Mouse (Mus musculus) forebrain, embryonic 14.5 days (tissue): ENCODE measurements at regions not wholly inside any gene's neighbourhood (a gene's known extent, or its start where the extent isn't known, plus 50 kb on each side); places are given as distances from the start of the nearest gene placed in this dataset.

Experiments
- ATAC-seq: fragments of 200-750 bp; cut with Nextera tagmentation; 2 replicates; pipeline ENCODE4 v1.8.0; 2017; ENCODE audit warnings: mild to moderate bottlenecking, moderate library complexity
- DNase-seq: peaks from one replicate; pipeline ENCODE4 v3.0.0-alpha.2; 2015; ENCODE audit warnings: low spot score
- H3K27ac ChIP-seq: fragments of 300-500 bp; sonication (generic); 2 replicates; pipeline ENCODE4 v1.5.1; 2014; ENCODE audit warnings: low read depth, mild to moderate bottlenecking, control low read depth, low read length, moderate library complexity
- H3K27me3 ChIP-seq: fragments of 300-500 bp; sonication (generic); replicated peaks from 2 replicates; pipeline ENCODE4 v1.6.1; 2014; ENCODE audit warnings: low read length, control low read depth, mixed read lengths; ENCODE audit not compliant: control insufficient read depth, insufficient read depth
- H3K36me3 ChIP-seq: fragments of 300-500 bp; sonication (generic); 2 replicates; pipeline ENCODE4 v1.6.1; 2014; ENCODE audit warnings: low read length, control low read depth; ENCODE audit not compliant: control insufficient read depth, insufficient read depth
- H3K4me1 ChIP-seq: fragments of 300-500 bp; sonication (generic); 2 replicates; pipeline ENCODE4 v1.6.1; 2014; ENCODE audit warnings: antibody characterized with exemption, low read length, control low read depth; ENCODE audit not compliant: control insufficient read depth, insufficient read depth
- H3K4me2 ChIP-seq: fragments of 300-500 bp; sonication (generic); 2 replicates; pipeline ENCODE4 v1.6.1; 2014; ENCODE audit warnings: mild to moderate bottlenecking, control low read depth, low read length
- H3K4me3 ChIP-seq: fragments of 300-500 bp; sonication (generic); 2 replicates; pipeline ENCODE4 v1.5.1; 2014; ENCODE audit warnings: low read depth, low read length, control low read depth
- H3K9ac ChIP-seq: fragments of 300-500 bp; sonication (generic); 2 replicates; pipeline ENCODE4 v1.6.1; 2014; ENCODE audit warnings: mild to moderate bottlenecking, low read length, control low read depth, moderate library complexity
- H3K9me3 ChIP-seq: fragments of 300-500 bp; sonication (generic); replicated peaks from 2 replicates; pipeline ENCODE4 v1.6.1; 2016; ENCODE audit warnings: low read length, control low read depth, mixed read lengths; ENCODE audit not compliant: control insufficient read depth
- WGBS: fragments of 180-500 bp; shearing (Covaris S2); extraction: QIAGEN DNeasy Blood & Tissue Kit; methylation state at CpG from one replicate; pipeline ENCODE4 v1.1.7; 2014; 5-methylcytosine and 5-hydroxymethylcytosine counted together

DNA sequence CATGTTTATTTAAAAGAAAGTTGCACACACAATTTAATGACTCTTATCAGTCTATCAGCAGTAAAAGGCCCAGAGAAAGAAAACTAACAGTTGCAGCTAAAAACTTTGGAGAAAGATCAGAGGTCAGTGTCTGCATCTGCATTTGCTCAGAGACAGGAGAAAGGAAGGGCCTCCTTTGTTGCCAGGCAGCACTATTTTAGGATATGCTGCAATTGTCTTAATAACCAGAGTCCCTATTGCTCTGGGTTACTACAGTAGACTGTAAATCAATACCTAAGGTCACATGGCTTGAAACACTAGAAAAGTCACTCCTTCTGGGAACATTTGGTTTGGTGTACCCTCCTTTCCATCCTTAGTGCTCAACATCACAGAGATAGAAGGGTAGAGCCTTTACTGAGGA lies 175.7 kb downstream of the Hdgfl1 start:
- no peaks in the 10 kb centered on the region for H3K27me3 ChIP-seq
- H3K36me3 ChIP-seq: no peaks in the 10 kb centered on the region
- H3K4me2 ChIP-seq: no peak overlapping the region
- H3K27ac ChIP-seq: no peak overlapping the region
- no peak overlapping the region for H3K9ac ChIP-seq
- H3K4me3 ChIP-seq: no peak overlapping the region
- 0 out of 2 replicates have a peak, but pooled peaks cover 7% of the 10 kb centered on the region for H3K9me3 ChIP-seq
- no peaks in the 10 kb centered on the region for H3K4me1 ChIP-seq
- DNase-seq: no peak
- ATAC-seq: 0 out of 2 replicates have a peak, but pooled peaks have one; percentile 23

DNA sequence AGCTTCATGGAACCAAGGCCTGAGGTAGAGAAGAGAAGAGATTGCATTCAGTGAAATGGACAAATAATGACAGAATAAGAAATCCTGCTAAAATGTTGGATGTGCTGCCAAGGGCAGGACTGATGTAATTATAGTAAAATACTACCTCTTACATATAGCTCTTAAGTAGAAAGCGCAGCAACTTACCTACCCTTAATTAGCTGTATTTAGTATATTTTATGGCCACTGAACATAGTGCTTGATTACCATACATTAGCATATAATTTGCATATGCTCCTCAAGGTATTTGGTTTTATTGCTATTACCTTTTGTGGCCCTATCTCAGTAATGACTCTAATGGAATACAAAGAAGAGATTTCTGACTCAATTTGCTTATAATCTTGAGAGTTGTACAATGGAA lies 176.2 kb downstream of the Hdgfl1 start:
- no peak overlapping the region for H3K27ac ChIP-seq
- H3K36me3 ChIP-seq: no peaks in the 10 kb centered on the region
- no peaks in the 10 kb centered on the region for H3K27me3 ChIP-seq
- H3K4me1 ChIP-seq: no peaks in the 10 kb centered on the region
- H3K9ac ChIP-seq: no peak overlapping the region
- H3K9me3 ChIP-seq: 0 out of 2 replicates have a peak, but pooled peaks cover 4% of the 10 kb centered on the region
- WGBS: 28% methylated on average over 1 of the region's 1 CpGs
- H3K4me3 ChIP-seq: no peak overlapping the region
- H3K4me2 ChIP-seq: no peak overlapping the region
- ATAC-seq: peak; percentile 91
- peak; percentile 42 for DNase-seq

DNA sequence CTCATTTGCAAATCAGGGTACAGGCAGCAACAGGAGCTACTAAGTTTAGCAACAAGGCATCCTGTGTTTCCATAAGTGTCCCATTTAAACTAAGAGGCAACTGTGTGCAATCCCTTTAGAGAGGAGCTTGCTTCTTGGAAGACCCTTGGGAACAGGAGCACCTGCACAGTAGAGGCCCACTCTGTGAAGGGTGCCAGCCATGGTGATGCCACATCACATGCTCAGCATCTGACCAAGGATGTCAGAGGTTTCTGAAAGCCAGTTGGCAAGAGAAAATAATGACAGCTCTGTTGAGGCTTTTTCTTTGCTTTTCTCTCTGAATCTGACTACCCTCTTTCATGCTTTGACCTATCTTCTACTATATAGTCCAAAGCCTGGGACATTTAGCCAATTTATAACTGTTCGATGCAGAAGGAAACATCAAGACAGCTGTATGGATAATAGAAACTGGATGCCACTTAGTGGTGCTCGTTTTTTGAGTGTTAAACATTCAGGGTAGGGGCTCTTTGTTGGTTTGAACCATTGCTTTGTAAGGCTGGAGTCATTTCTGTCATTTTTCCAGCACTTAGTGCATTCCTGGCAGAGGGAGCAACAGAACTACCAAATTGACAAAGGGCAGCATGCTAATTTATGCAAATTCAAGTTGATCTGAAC lies 193.9 kb downstream of the Hdgfl1 start:
- ATAC-seq: peak; percentile 86
- no peaks in the 10 kb centered on the region for H3K36me3 ChIP-seq
- H3K9ac ChIP-seq: no peak overlapping the region
- 5% methylated on average over 2 of the region's 2 CpGs for WGBS
- H3K9me3 ChIP-seq: no peaks in the 10 kb centered on the region
- H3K27me3 ChIP-seq: no peaks in the 10 kb centered on the region
- peaks cover 12% of the 10 kb centered on the region for H3K4me1 ChIP-seq
- peak overlapping the region; percentile 44; the same call in 1 of the 2 replicates for H3K27ac ChIP-seq
- peak; percentile 83 for DNase-seq
- H3K4me2 ChIP-seq: no peak overlapping the region
- H3K4me3 ChIP-seq: no peak overlapping the region

DNA sequence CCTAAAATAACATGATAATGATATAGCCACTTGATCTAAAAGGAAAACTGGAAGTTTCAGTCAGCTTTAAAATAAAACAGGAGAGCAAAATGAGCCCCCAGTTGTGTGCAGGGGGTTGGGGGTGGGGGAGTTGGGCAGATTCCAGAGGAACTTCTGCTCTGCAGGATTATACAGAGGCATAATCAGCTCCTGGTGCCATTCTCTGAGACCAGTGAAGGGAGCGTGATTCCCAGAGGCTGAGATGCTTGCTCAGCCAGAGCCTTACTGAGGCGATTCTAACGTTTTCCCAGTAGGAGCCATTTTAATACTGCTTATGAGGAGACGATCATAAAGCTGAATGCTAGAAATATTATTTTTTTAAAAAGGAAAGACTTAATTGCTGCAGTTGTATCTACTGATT lies 200.5 kb downstream of the Hdgfl1 start:
- 10% methylated on average over 4 of the region's 4 CpGs for WGBS
- H3K27me3 ChIP-seq: no peaks in the 10 kb centered on the region
- peak; percentile 89 for ATAC-seq
- no peaks in the 10 kb centered on the region for H3K36me3 ChIP-seq
- H3K4me1 ChIP-seq: 0 out of 2 replicates have a peak, but pooled peaks cover 4% of the 10 kb centered on the region
- no peak overlapping the region for H3K4me3 ChIP-seq
- no peak overlapping the region for H3K4me2 ChIP-seq
- peak; percentile 74 for DNase-seq
- no peak overlapping the region for H3K27ac ChIP-seq
- no peak overlapping the region for H3K9ac ChIP-seq
- no peaks in the 10 kb centered on the region for H3K9me3 ChIP-seq

DNA sequence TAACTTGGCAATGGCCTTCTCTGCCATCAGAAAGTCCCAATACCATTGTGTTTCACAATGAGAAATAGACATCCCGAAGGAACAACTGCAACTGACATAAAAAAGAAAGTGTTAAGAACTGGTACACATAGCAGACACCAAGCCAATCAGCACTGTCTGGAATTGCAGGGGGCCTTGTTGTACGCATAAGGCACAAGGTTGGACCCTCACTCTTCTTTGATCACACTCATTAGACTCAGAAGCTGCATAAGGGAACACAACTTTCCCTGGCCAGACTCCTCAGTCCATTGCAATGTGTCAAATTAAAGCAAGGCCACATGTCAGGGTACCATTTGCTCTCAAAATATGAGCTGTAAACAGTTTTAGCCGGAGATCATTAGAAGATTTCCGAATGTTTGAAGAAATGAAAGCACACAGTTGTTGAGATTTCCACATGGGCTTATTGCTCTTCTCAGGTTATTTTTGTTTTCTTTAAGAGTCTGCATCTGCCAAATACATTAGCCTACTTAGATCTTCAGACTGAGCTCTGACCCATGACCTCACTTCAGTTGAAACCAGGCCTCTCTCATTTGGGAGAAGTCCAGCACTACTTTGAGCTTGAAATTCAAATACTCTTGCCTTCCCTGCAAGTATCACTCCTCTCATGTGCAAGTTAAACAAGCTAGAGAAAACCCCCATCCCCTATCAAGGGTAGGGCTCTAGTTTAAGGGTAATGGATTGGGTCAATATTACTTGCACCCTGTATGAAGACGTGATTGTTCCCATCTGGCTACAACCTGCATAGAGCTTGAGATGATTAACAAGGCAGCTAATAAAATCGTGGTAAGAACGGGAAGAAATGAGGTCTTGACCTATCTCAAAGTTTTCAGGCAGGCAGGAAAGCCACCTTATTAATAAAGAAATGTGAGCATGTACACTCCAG lies 204.8 kb downstream of the Hdgfl1 start:
- Histone ChIP-seq H3K4me3 (no peak overlapping the region), H3K9ac (no peak overlapping the region), H3K36me3 (no peaks in the 10 kb centered on the region), H3K9me3 (no peaks in the 10 kb centered on the region), H3K27ac (no peak overlapping the region), H3K4me1 (0 out of 2 replicates have a peak, but pooled peaks cover 4% of the 10 kb centered on the region), H3K4me2 (no peak overlapping the region), H3K27me3 (no peaks in the 10 kb centered on the region)
- WGBS: 89% methylated on average over 7 of the region's 7 CpGs
- ATAC-seq (no peak), DNase-seq (no peak)

DNA sequence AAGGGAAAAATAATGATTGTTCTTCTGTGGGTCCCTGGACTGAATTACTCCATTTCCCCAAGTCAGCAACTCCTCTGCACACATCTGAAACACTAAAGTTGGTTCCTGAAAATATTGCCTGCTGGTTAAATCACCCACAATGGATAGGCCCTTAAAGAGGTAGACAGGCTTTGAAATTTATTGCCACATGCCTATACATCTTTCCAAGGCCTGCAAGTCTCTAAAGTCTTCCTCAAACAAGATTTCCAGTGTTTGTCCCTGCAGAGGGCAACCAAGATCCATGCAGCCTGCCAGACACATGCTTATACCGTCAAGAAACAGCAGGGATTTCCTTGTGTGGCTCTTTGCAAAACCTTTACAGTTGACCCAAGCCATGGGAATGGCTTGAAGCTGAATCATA lies 211.6 kb downstream of the Hdgfl1 start:
- Histone ChIP-seq H3K27ac (no peak overlapping the region), H3K9me3 (no peaks in the 10 kb centered on the region), H3K4me2 (no peak overlapping the region), H3K4me1 (no peaks in the 10 kb centered on the region), H3K9ac (no peak overlapping the region), H3K27me3 (no peaks in the 10 kb centered on the region), H3K36me3 (no peaks in the 10 kb centered on the region), H3K4me3 (no peak overlapping the region)
- peak; percentile 41 for DNase-seq
- WGBS: 37% methylated on average over 1 of the region's 1 CpGs
- ATAC-seq: no peak

DNA sequence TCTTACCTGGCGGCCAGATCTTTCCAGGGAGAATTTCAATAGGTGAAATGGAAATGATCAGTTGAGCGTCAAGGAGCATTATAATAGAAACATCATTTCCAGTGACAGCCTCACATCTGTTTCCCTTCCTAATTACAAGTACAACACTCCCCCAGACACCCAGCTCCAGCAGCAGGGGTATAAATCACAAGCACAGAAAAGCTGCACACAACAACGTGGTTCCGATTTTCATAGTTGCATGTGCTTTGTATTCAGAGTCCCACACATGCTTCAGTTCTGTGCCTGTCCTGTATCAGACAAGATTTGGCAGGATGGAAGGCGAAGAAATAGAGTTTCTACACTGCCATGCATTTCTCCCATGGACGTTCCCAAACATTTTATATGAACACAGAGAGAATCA lies 215.7 kb downstream of the Hdgfl1 start:
- H3K4me1 ChIP-seq: no peaks in the 10 kb centered on the region
- WGBS: 73% methylated on average over 6 of the region's 6 CpGs
- no peak for ATAC-seq
- no peaks in the 10 kb centered on the region for H3K27me3 ChIP-seq
- no peak for DNase-seq
- H3K27ac ChIP-seq: no peak overlapping the region
- no peak overlapping the region for H3K4me2 ChIP-seq
- no peak overlapping the region for H3K9ac ChIP-seq
- H3K4me3 ChIP-seq: no peak overlapping the region
- no peaks in the 10 kb centered on the region for H3K36me3 ChIP-seq
- H3K9me3 ChIP-seq: no peaks in the 10 kb centered on the region

DNA sequence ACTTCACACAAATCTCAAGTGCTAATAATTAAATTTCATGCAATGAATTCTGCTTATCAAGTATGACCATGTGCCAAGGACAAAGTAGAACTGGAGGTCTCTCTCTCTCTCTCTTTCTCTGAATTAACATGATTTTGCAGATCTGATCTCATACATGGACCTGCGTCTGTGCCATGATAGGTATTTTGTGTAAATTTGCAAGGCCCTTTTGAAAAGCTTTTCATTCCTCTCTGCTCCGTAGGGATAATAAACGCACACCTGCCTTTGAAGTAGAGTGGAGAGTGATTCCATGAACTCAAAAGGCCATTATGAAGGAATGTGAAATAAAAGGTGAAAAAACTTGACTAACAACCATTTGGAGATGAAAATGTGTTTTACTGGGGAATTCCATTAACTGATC lies 217.8 kb downstream of the Hdgfl1 start:
- H3K9me3 ChIP-seq: no peaks in the 10 kb centered on the region
- no peak overlapping the region for H3K4me2 ChIP-seq
- no peaks in the 10 kb centered on the region for H3K36me3 ChIP-seq
- ATAC-seq (no peak), DNase-seq (no peak)
- no peak overlapping the region for H3K4me3 ChIP-seq
- no peak overlapping the region for H3K27ac ChIP-seq
- H3K9ac ChIP-seq: no peak overlapping the region
- no peaks in the 10 kb centered on the region for H3K27me3 ChIP-seq
- no peaks in the 10 kb centered on the region for H3K4me1 ChIP-seq
- WGBS: 74% methylated on average over 3 of the region's 3 CpGs

DNA sequence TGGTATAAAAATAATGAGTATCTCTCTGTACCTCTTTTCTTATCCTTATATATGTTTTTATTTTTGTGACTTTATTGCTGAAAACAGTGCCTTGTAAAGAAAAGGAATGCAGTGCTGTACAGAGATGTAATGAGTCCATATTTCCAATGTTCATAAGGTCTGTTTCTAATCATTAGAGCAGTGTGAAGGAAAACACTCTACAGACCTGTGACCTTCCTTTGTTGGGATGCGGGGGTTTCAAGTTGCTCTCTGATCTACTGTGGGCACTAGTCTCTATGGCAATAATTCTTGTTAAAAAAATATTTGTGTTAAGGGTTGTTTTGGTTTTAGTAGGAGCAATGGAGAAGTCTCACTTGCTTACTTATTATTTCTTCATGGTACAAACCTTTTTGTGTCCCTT lies 231.0 kb downstream of the Hdgfl1 start:
- H3K36me3 ChIP-seq: no peaks in the 10 kb centered on the region
- no peak for DNase-seq
- H3K9ac ChIP-seq: no peak overlapping the region
- ATAC-seq: no peak
- no peaks in the 10 kb centered on the region for H3K4me1 ChIP-seq
- no peaks in the 10 kb centered on the region for H3K27me3 ChIP-seq
- no peak overlapping the region for H3K27ac ChIP-seq
- H3K9me3 ChIP-seq: no peaks in the 10 kb centered on the region
- 83% methylated on average over 1 of the region's 1 CpGs for WGBS
- no peak overlapping the region for H3K4me3 ChIP-seq
- H3K4me2 ChIP-seq: no peak overlapping the region
